8 mouse cellular contexts compared by ENCODE assay signal in genomic region chr11:100860198-100861048, GRCm38 (mm10). TPM values are rescaled to one million over a fixed set of nuclear protein-coding genes. Genes with fewer than 3 reads are reported as not detected.
A peak's percentile ranks its signal among the peaks of the same experiment; 100 is the strongest.
DNase-seq lines count a peak whose midpoint lies in the region; ATAC-seq lines count a peak whose summit lies in the region.

No protein-coding gene starts in this region.

- peak overlapping the region; percentile 78 for H3K9ac ChIP-seq in heart, embryonic 14.5 days (ENCODE audit: low read length)
- H3K9ac ChIP-seq in neural tube, embryonic 13.5 days = peak overlapping the region; percentile 65

- peak overlapping the region; percentile 39 to 64; a peak in 3 of 4 replicates for H3K27ac ChIP-seq in heart, embryonic 14.5 days (replicated peaks in 1 of 2; ENCODE audit: control insufficient read depth in 1 of 2, insufficient read depth in 1 of 2, low read depth in 2 of 2, low read length in 2 of 2)
- H3K27ac ChIP-seq in neural tube, embryonic 13.5 days (replicated peaks) = no peak overlapping the region

- peak; percentile 81 for ATAC-seq in erythroblast, adult 5-6 weeks (replicated peaks; ENCODE audit: low FRiP score, poor library complexity, severe bottlenecking)
- ATAC-seq in heart, embryonic 14.5 days (ENCODE audit: insufficient number of reproducible peaks, insufficient read depth, low FRiP score, low read depth) = peak; percentile 85
- ATAC-seq in neural tube, embryonic 13.5 days (ENCODE audit: low read depth) = peak; percentile 75

- peak overlapping the region; percentile 61 to 66 for H3K4me3 ChIP-seq in heart, embryonic 14.5 days (ENCODE audit: control insufficient read depth in 1 of 2, insufficient read depth in 1 of 2, low read depth in 1 of 2, low read length in 2 of 2)
- peak overlapping the region; percentile 42 for H3K4me3 ChIP-seq in neural tube, embryonic 13.5 days

- no peaks in the 10 kb centered on the region for H3K36me3 ChIP-seq in heart, embryonic 14.5 days (ENCODE audit: control insufficient read depth, insufficient read depth, low read length)
- no peaks in the 10 kb centered on the region for H3K36me3 ChIP-seq in neural tube, embryonic 13.5 days

- H3K4me1 ChIP-seq in heart, embryonic 14.5 days (ENCODE audit: control insufficient read depth in 2 of 2, insufficient read depth in 2 of 2, low read length in 2 of 2) = peaks cover 6 to 12% of the 10 kb centered on the region in 2 experiments
- H3K4me1 ChIP-seq in neural tube, embryonic 13.5 days (replicated peaks) = peaks cover 15% of the 10 kb centered on the region

- H3K9me3 ChIP-seq in heart, embryonic 14.5 days (ENCODE audit: control insufficient read depth, low read length) = no peaks in the 10 kb centered on the region
- no peaks in the 10 kb centered on the region for H3K9me3 ChIP-seq in neural tube, embryonic 13.5 days

- H3K27me3 ChIP-seq in heart, embryonic 14.5 days (ENCODE audit: control insufficient read depth, insufficient read depth, low read length) = peaks cover 8% of the 10 kb centered on the region; the same call in 1 of the 2 replicates
- peaks cover 82% of the 10 kb centered on the region for H3K27me3 ChIP-seq in neural tube, embryonic 13.5 days

- DNase-seq in B cell, adult 2 months = peak; percentile 89 to 90
- DNase-seq in adrenal gland, adult 2 months = peak; percentile 94
- DNase-seq in kidney, postnatal 10 days = peak; percentile 88
- DNase-seq in lung, adult 18-20 months = peak; percentile 92 to 93
- DNase-seq in testis, postnatal 14 days (ENCODE audit: low spot score) = peak; percentile 66

- peak overlapping the region; percentile 87 for H3K4me2 ChIP-seq in heart, embryonic 14.5 days (ENCODE audit: low read length)
- H3K4me2 ChIP-seq in neural tube, embryonic 13.5 days = peak overlapping the region; percentile 61

- WGBS in heart, embryonic 14.5 days = under 1% methylated on average over 53 of the region's 55 CpGs
- 3% methylated on average over 55 of the region's 55 CpGs for WGBS in neural tube, embryonic 13.5 days

RNA-seq across cellular contexts. Expression of gene Stat5a, which starts 1.3 kb away (rescaled TPM):
- 10 to 100 TPM; 27.0 to 38.0 TPM for total RNA-seq in adrenal gland, adult 2 months (2021)
- 45.1 and 51.2 TPM in 2 replicates for polyA plus RNA-seq in adrenal gland, adult 2 months (2012; rRNA removed)
- total RNA-seq in erythroblast, adult 5-6 weeks (2015; ENCODE audit: low replicate concordance) = 4.8 and 7.3 TPM in 2 replicates
- 5.7 and 6.5 TPM in 2 replicates for total RNA-seq in erythroblast, adult 5-6 weeks (2017; ENCODE audit: low replicate concordance)
- polyA plus RNA-seq in heart, embryonic 14.5 days (2014; fragmentation: Nextera tagmentation; extraction: Ambion mirVana) = 5.6 and 6.4 TPM in 2 replicates
- polyA plus RNA-seq in neural tube, embryonic 13.5 days (2015; fragmentation: Nextera tagmentation; extraction: Ambion mirVana) = 1.6 and 1.9 TPM in 2 replicates

RNA-seq across cellular contexts. Expression of gene Stat5b, which starts 9.9 kb away (rescaled TPM):
- total RNA-seq in adrenal gland, adult 2 months (2021) = 10 to 100 TPM; 60.3 to 65.3 TPM
- 43.8 and 53.8 TPM in 2 replicates for polyA plus RNA-seq in adrenal gland, adult 2 months (2012; rRNA removed)
- 6.9 and 14.8 TPM in 2 replicates for total RNA-seq in erythroblast, adult 5-6 weeks (2015; ENCODE audit: low replicate concordance)
- 6.7 and 10.3 TPM in 2 replicates for total RNA-seq in erythroblast, adult 5-6 weeks (2017; ENCODE audit: low replicate concordance)
- polyA plus RNA-seq in heart, embryonic 14.5 days (2014; fragmentation: Nextera tagmentation; extraction: Ambion mirVana) = 28.8 and 31.4 TPM in 2 replicates
- polyA plus RNA-seq in neural tube, embryonic 13.5 days (2015; fragmentation: Nextera tagmentation; extraction: Ambion mirVana) = 17.2 TPM in 2 replicates
